Mouse (Mus musculus) midbrain, postnatal 0 days (tissue): ENCODE data around the gene Cyp2j5. TPM values are rescaled to one million over a fixed set of nuclear protein-coding genes. Genes with fewer than 3 reads are reported as not detected.
"Not testable (repeated sequence)": the region's sequence is repeated elsewhere in the genome, so short reads cannot be mapped to it uniquely, and the experiment has no call there.

Source experiments
- ATAC-seq: fragments of 200-750 bp; cut with Nextera tagmentation; 2 replicates; pipeline ENCODE4 v1.8.0; 2017; ENCODE audit warnings: moderate number of reproducible peaks, mild to moderate bottlenecking, moderate TSS enrichment, moderate library complexity; ENCODE audit not compliant: low FRiP score
- DNase-seq: peaks from one replicate; pipeline ENCODE4 v3.0.0-alpha.2; 2015; ENCODE audit warnings: low spot score
- H3K27ac ChIP-seq: fragments of 300-500 bp; sonication (generic); 2 replicates; pipeline ENCODE4 v1.5.1; 2014; ENCODE audit warnings: low read depth, mild to moderate bottlenecking, low read length, mixed read lengths
- H3K27me3 ChIP-seq: fragments of 300-500 bp; sonication (generic); 2 replicates; pipeline ENCODE4 v1.6.1; 2014; ENCODE audit warnings: low read length, control low read depth, mixed read lengths; ENCODE audit not compliant: insufficient read depth
- H3K36me3 ChIP-seq: fragments of 300-500 bp; sonication (generic); 2 replicates; pipeline ENCODE4 v1.6.1; 2014; ENCODE audit warnings: low read length, control low read depth, mixed read lengths; ENCODE audit not compliant: insufficient read depth
- H3K4me1 ChIP-seq: fragments of 300-500 bp; sonication (generic); 2 replicates; pipeline ENCODE4 v1.6.1; 2014; ENCODE audit warnings: mild to moderate bottlenecking, control low read depth, antibody characterized with exemption, low read length, mixed read lengths; ENCODE audit not compliant: insufficient read depth
- H3K4me2 ChIP-seq: fragments of 300-500 bp; sonication (generic); 2 replicates; pipeline ENCODE4 v1.6.1; 2014; ENCODE audit warnings: low read depth, mild to moderate bottlenecking, low read length, mixed read lengths; ENCODE audit not compliant: poor library complexity, severe bottlenecking
- H3K4me3 ChIP-seq: fragments of 300-500 bp; sonication (generic); 2 replicates; pipeline ENCODE4 v1.5.1; 2014; ENCODE audit warnings: low read depth, mild to moderate bottlenecking, low read length, moderate library complexity
- H3K9ac ChIP-seq: fragments of 300-500 bp; sonication (generic); replicated peaks from 2 replicates; pipeline ENCODE4 v1.6.1; 2014; ENCODE audit warnings: mild to moderate bottlenecking, low read length, moderate library complexity, mixed read lengths; ENCODE audit not compliant: poor library complexity, severe bottlenecking
- H3K9me3 ChIP-seq: fragments of 300-500 bp; sonication (generic); 2 replicates; pipeline ENCODE4 v1.6.1; 2016; ENCODE audit warnings: low read length, control low read depth
- CTCF ChIP-seq: IDR thresholded peaks from 2 replicates; pipeline ENCODE4 v1.5.1; 2016; ENCODE audit warnings: antibody characterized with exemption, mild to moderate bottlenecking
- WGBS: fragments of 180-500 bp; shearing (Covaris S2); extraction: QIAGEN DNeasy Blood & Tissue Kit; methylation state at CpG from one replicate; pipeline ENCODE4 v1.1.7; 2014; 5-methylcytosine and 5-hydroxymethylcytosine counted together
- polyA plus RNA-seq: library from polyadenylated mRNA; unstranded; fragments of >200 nt; fragmentation: Nextera tagmentation; extraction: Ambion mirVana; gene quantifications from 2 replicates; pipeline ENCODE4 v1.2.1, GENCODE M21; 2015
- total RNA-seq: library from RNA; depleted of rRNA; stranded (reverse); fragments of >200 nt; gene quantifications from 2 replicates; pipeline ENCODE4 v1.2.3, GENCODE M21; 2014; rRNA removed

Cyp2j5 gene
- total and polyA plus RNA-seq, 2 experiments from 2014 or later = not detected

DNA sequence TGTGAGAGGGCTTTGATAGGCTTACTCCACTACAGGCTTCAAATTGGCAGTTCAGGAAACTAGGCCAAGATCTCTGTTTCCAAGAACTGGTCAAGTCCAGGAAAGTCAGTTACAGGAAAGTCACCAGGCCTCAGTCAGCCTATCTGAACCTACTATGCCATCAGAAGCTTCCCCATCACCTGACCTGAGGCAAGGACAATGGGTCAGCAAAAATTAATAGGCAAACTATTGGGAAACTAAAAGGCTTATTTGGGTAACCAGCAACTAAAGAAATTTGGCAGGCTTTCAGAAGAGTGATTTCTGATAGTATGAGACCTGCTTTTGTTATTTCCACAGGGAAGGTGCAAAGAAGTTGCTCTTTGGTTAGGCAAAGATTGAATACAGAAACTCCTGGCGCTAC lies 41.5 kb downstream of the Cyp2j5 start:
- H3K4me3 ChIP-seq = no peak overlapping the region
- WGBS = 95% methylated on average over 1 of the region's 1 CpGs
- no peak for DNase-seq
- H3K4me2 ChIP-seq = no peak overlapping the region
- no peak overlapping the region for H3K27ac ChIP-seq
- H3K36me3 ChIP-seq = no peaks in the 10 kb centered on the region
- no peak for TF ChIP-seq CTCF
- no peaks in the 10 kb centered on the region for H3K4me1 ChIP-seq
- ATAC-seq = no peak
- H3K9me3 ChIP-seq = no peaks in the 10 kb centered on the region
- no peaks in the 10 kb centered on the region for H3K27me3 ChIP-seq
- no peak overlapping the region for H3K9ac ChIP-seq

DNA sequence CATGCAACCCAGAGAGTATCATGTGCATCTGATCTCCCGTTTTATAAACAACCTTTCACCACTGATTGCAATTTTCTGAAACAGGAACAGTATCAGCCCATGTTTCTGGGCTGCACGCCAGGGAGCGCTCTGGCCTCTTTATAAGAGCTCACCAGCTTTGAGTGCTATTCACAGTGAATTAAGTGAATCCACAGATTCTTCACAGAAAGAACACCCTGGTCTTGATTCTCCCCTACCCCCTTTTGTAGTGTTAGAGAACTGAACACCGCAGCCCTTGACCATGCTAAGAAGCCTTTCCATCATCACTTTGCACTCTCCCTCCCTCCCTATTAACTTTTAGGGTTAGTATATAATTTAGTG lies 72.2 kb downstream of the Cyp2j5 start:
- WGBS = 13% methylated on average over 4 of the region's 4 CpGs
- DNase-seq = peak; percentile 86
- 0 out of 2 replicates have a peak overlapping the region, but pooled peaks have one; percentile 26 for H3K27ac ChIP-seq

DNA sequence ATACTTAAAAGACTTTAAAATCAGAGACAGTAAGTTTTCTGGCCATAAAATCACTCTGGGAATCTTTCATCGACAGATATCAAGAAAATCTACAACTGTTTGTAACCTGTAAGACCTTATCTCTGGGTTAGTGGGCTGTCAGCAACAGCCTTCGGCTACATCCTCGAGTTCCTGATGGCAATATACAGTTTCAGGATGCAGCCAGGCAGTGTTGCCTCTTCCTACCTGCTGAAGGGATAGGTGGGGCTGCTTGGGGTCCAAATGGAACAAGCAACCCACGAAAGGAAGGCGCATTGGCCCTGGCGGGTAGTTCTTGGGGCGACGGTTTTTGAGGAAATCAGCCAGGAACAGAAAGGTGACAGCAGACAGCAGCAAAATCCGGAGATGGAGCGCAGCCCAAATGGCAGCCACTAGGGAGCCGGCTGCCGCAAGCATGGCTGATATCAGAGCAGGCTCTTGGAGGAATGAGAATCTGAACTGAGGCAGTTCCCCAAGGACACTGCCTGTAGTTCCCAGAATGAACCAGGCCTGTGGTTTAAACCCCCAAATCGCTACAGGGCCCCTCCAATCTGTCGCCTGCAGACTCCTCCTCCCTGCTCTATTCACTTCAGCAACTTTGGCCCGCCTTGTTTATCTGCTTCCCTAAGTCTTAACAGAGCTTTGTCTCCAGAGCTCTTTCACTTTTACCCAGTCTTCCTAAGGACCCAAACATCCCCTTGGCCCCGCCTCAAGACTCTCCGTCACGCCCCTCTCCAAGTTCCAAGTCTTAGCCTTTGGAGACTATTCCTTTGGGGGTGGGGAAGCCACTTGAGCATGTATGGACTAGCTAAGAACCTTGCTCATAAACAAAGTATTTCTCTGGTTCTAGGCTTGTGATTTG lies 72.8 kb downstream of the Cyp2j5 start, which contains the start of gene Cyp2j9:
TSS of gene Cyp2j9 (minus strand) at position 668 of the 880 bp plus-strand sequence.
- DNase-seq = peak; percentile 78
- Histone ChIP-seq H3K36me3 (no peaks in the 10 kb centered on the region), H3K9ac (peak within 1 kb of the TSS; percentile 37; the same call in 1 of the 2 replicates), H3K4me1 (no peaks in the 10 kb centered on the region), H3K9me3 (no peaks in the 10 kb centered on the region), H3K4me3 (peak within 1 kb of the TSS; percentile 36), H3K27me3 (no peaks in the 10 kb centered on the region), H3K27ac (peak within 1 kb of the TSS; percentile 33), H3K4me2 (peak within 1 kb of the TSS; percentile 55)
- peak; percentile 25; the same call in 1 of the 2 replicates for TF ChIP-seq CTCF
- WGBS = 4% methylated on average over 18 of the region's 18 CpGs
- ATAC-seq = peak; percentile 85

More for the DNA sequence above, 72.2 kb downstream of the Cyp2j5 start:
- Histone ChIP-seq H3K4me3 (peak overlapping the region; percentile 36; the same call in 1 of the 2 replicates), H3K4me1 (no peaks in the 10 kb centered on the region), H3K4me2 (peak overlapping the region; percentile 55), H3K9ac (no peak overlapping the region), H3K27me3 (no peaks in the 10 kb centered on the region), H3K9me3 (no peaks in the 10 kb centered on the region), H3K36me3 (no peaks in the 10 kb centered on the region)
- peak; percentile 38 for TF ChIP-seq CTCF
- peak; percentile 71 for ATAC-seq

DNA sequence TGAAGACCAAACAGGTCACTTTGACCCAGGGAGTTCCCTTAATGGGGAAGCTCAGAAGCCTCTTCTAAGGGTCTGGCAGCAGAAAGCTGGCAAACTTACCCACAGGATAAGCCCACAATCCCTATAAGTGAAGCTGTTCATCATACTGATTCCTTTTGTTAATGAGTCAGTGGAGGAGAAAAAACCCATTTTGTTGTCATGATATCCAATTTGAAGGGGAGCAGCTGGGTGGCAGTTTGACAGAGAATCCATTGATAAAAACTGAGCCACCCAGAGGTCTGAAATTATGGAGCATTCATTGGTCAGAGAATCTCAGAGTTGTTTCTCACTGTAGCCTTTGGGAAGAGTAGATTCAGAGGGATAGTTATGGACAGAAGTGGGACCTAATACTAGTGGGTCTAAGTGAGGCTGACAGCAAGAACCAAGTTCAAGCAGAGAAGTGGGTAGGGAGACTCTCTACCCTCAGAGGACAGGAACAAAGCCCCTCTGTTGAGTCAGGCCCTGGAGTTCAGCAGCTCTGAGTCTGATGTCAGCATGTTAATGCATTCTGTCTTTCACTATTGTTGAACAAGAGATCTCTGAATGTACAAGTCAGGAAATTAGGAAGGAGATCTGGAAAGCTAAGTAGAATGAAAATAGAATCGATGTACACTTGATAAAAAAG lies 82.4 kb downstream of the Cyp2j5 start:
- no peaks in the 10 kb centered on the region for H3K4me1 ChIP-seq
- ATAC-seq (peak; percentile 66), DNase-seq (peak; percentile 23)
- H3K27ac ChIP-seq = no peak overlapping the region
- H3K36me3 ChIP-seq = no peaks in the 10 kb centered on the region
- H3K9ac ChIP-seq = no peak overlapping the region
- 53% methylated on average over 1 of the region's 1 CpGs for WGBS
- H3K27me3 ChIP-seq = no peaks in the 10 kb centered on the region
- H3K9me3 ChIP-seq = no peaks in the 10 kb centered on the region
- H3K4me3 ChIP-seq = no peak overlapping the region
- no peak overlapping the region for H3K4me2 ChIP-seq
- TF ChIP-seq CTCF = no peak

DNA sequence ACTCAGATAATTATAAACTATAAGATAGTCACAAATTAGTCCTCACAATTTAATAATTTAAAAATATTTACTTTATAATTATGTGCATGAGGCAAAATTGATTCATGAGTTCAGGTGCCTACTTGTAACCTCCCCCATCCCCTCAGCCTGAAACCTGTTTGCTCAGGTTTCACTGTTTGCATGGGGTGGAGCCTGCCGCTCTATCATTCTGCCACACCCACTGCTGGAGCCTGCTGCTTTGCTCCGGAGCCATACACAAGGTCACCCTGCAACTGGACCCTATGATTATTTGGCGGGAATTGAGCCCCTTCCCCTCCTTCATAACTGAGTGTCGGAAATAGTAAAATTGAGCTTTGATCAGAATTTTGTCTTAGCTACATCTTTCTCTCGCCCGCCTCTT lies 83.6 kb downstream of the Cyp2j5 start:
- not testable (repeated sequence) for H3K9ac ChIP-seq, DNase-seq, H3K9me3 ChIP-seq, H3K4me1 ChIP-seq, H3K36me3 ChIP-seq, ATAC-seq, H3K27ac ChIP-seq, H3K4me2 ChIP-seq, H3K27me3 ChIP-seq, H3K4me3 ChIP-seq
- 65% methylated on average over 6 of the region's 6 CpGs for WGBS

Other genes with a start within 250 kb of the Cyp2j5 start
- gene Cyp2j8, start 156.8 kb downstream of the Cyp2j5 start, total RNA-seq = 0.14 TPM in 1 of 2 replicates, not detected in the other
- 0.14 TPM in 1 of 2 replicates, not detected in the other for gene Cyp2j8, start 156.8 kb downstream of the Cyp2j5 start, polyA plus RNA-seq
- 9.5 and 9.6 TPM in 2 replicates for gene Cyp2j6, start 110.5 kb downstream of the Cyp2j5 start, total RNA-seq
- 8.6 and 10.2 TPM in 2 replicates for gene Cyp2j6, start 110.5 kb downstream of the Cyp2j5 start, polyA plus RNA-seq
- 14.4 and 21.4 TPM in 2 replicates for gene Cyp2j9, start 72.6 kb downstream of the Cyp2j5 start, total RNA-seq
- 12.8 and 18.1 TPM in 2 replicates for gene Cyp2j9, start 72.6 kb downstream of the Cyp2j5 start, polyA plus RNA-seq
- not detected in 2 replicates for gene Gm12695, start 121.0 kb upstream of the Cyp2j5 start, total RNA-seq
- not detected in 2 replicates for gene Gm12695, start 121.0 kb upstream of the Cyp2j5 start, polyA plus RNA-seq